Mouse (Mus musculus) embryo, embryonic 9.5 days (tissue): ENCODE results near the gene Zfyve21.

Experiments
- DNase-seq: peaks from one replicate; pipeline ENCODE4 v3.0.0-alpha.2; 2017; ENCODE audit errors: extremely low spot score

Zfyve21 gene

DNA sequence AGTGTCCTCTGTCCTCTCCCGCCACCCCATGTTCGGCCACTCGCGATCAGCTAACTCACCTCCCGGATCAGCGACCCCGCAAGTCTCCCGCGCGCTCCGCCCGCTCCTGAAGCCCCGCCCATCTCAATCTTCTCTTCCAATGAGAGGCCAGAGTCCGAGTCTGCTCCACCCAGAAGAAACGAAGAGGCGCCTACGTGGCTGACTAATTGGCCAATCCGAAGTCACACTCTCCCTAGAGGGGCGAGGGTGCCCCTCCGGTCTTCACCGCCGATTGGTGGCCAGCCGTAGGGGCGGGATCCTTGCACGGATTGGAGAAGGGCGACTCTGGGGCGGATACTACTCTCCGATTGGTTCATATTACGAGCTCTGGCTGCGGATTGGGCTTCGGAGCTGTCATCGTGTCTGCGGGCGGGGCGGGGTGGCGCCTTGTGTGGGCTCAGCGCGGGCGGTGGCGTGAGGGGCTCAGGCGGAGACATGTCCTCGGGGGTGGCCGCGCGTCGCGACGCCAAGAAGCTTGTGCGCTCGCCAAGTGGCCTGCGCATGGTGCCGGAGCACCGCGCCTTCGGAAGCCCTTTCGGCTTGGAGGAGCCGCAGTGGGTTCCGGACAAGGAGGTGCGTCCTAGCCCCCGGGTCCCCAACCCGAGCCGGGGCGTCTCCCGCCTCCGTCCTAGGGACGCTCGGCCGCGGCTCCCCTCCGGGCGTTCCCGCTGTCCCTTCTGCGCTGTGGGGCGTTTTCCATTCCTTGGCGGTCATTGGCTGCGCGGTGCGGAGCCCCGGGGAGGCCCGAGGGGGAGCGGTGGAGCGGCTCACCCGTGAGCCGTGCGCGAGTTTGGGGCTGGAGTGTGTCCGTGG, at the start of gene Zfyve21, which contains the start of gene Xrcc3:
Zfyve21 (plus strand) TSS at position 405 of the 852 bp plus-strand sequence.
Xrcc3 (minus strand) TSS at position 108 of the 852 bp plus-strand sequence.
- DNase-seq, result peak; percentile 98

DNA sequence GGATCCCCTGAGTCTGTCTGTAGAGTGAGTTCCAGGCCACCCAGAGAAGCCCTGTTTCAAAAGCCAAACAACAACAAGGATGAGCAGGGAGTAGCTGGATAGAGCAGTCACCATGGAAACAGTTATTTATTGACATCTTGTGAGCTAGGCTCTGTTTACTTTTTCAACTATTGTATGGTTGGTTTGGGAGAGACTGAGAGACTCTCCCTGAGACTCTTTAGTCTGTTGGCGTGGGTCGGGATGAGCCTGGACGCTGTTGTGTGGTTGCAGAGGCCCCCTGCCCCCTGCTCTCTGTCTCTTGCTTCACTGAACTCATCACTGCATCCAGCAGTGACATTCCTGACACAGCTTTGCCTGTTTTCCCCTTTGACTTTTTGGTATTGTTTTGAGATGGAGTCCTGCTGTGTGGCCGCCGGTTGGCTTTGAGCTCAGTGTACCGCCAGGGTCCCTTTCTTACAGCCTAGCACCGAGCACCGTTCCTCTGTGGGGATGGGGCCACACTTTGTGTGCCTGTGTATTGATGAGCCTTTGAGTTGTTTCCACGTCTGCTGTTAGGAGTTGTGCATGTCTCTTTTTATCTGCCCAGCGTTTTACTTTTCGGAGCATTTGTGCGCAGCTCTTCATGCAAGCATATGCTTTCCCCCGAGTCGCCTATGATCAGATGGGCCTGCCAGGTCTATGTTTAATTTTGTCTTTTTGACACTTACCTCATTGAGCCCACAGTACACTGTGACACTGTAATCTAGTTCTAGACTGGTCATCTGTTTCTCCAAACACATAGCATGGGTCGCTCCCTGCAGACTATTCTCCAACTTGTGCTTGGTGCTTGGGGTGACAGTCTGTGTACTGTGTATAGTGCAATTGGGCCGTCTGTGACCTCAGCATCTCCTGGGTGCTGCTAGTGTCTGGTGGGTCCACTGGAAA, 47.4 kb upstream of the Zfyve21 start:
- DNase-seq, result peak; percentile 74

DNA sequence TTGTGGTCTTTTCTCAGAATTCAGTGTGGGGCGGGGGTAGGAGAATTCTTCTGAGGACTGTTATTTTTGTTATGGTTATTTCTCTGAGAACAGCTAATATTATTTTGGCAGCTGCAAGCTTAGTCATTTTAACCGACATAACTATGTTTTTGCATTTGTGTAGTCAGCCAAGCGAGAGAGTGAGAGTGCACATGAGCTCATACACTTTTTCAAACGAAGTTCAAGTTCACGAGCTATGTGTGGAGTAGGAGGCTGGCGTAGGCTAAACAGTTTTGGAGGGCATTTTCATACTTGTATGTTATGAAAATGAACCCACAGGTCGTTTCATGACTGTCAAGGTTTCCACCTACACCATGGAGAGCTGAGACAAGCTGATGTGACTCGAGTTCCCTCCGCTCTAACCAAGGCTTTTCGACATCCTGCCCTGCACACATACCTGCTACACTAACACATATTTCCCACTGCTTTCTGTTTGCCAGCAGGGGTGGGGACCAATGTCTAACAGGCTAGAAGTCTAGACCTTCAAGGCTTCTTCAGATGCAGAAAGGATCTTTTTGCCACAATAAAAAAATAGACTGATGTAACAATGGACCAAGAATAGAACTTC, 45.5 kb upstream of the Zfyve21 start:
- no peak for DNase-seq

DNA sequence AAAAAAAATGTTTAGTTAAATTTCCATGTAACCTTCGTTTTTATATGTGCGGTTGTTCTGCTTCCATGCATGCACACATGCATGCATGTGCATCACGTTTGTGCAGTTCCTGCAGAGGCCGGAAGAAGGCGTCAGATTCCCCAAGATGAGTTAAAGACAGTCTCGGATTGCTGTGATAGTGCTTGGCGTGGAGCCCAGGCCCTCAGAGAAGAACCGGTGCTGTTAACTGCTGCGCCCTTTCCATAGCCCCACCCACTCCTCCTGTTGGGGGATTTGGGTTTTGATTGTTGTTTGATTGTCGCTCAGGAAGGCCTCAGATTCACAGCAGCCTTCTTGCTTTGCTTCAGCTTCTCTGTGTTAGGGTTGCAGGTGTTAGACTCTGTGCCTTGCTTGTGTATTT, 44.7 kb upstream of the Zfyve21 start:
- no peak for DNase-seq

DNA sequence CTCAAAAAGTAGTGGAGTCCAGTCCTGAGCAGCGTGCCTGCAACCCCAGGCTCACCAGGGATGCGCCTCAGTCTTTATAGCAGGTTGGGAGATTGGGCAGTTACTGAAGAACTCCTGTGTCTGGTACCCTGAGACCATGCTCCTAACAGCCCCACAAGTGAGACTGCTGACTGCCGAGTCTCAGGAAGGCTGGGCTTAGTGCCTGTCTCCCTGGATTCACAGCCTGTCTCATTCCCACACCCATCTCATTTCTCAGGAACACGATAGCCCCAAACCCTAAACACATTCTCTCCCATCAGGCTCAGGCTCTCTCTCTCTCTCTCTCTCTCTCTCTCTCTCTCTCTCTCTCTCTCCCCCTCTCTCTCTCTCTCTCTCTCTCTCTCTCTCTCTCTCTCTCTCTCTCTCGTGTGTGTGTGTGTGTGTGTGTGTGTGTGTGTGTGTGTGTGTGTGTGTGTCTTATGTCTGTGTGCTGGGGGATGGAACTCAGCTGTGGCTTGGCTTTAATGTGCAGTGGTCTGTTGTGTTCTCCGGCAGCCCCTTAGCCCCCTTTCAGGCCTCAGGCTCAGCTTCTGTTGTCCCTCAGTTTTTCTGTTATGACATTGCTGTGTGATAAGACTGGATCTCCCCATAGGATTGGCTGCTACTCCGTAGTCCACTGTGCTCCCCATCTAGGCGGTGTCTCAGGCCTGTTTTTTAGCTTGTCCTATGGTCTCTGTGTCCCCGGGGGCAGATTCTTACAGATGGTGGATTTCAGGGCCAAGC, 44.0 kb upstream of the Zfyve21 start:
- DNase-seq, result no peak

- DNase-seq, result no peak
These were observed 43.3 kb upstream of the Zfyve21 start for GRCm38 (mm10) chr12:111770651-111771050.

DNA sequence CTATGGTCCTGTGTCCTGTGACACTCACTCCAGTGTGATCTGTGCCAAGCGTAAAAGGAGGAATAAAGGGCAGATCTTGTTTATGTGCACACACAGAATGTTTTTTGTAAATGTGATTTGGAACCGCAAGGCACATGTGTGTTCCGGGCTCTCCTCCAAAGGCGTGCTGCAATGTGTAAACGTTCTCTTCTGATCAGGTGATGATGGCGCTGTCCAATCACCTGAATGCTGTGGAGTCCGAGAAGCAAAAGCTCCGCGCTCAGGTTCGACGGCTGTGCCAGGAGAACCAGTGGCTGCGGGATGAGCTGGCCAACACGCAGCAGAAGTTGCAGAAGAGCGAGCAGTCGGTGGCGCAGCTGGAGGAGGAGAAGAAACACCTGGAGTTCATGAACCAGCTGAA, 39.8 kb upstream of the Zfyve21 start:
- DNase-seq, result no peak

- DNase-seq, result no peak
These were observed 39.1 kb upstream of the Zfyve21 start for GRCm38 (mm10) chr12:111774845-111775244.

- DNase-seq, result no peak
These were observed 36.1 kb upstream of the Zfyve21 start for GRCm38 (mm10) chr12:111777919-111778318.

GRCm38 (mm10) chr12:111779544-111779943, 34.4 kb upstream of the Zfyve21 start:
- DNase-seq, result no peak

- no peak for DNase-seq
These were observed 28.8 kb upstream of the Zfyve21 start for GRCm38 (mm10) chr12:111785174-111785573.

- DNase-seq, result no peak
These were observed 27.0 kb upstream of the Zfyve21 start for GRCm38 (mm10) chr12:111787015-111787414.

DNA sequence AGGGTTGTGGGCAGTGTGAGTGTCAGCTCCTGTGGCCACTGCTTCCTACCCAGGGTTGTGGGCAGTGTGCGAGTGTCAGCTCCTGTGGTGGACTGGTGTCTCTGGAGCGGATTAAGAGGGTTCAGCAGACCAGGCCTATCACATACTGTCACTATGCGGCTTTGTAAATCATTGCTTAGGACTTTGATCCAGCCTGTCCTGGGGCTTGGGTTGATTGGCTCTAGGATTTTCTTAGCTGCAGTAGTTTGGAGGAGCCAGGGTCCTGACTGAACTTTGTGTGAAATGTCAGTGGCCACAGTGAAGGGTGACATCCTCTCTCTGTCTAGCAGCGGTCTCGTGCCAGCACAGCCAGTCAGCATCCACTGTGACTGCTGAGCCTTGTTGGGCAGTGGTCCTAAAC, 23.9 kb upstream of the Zfyve21 start:
- no peak for DNase-seq

GRCm38 (mm10) chr12:111790631-111791030, 23.3 kb upstream of the Zfyve21 start:
- DNase-seq, result no peak

DNA sequence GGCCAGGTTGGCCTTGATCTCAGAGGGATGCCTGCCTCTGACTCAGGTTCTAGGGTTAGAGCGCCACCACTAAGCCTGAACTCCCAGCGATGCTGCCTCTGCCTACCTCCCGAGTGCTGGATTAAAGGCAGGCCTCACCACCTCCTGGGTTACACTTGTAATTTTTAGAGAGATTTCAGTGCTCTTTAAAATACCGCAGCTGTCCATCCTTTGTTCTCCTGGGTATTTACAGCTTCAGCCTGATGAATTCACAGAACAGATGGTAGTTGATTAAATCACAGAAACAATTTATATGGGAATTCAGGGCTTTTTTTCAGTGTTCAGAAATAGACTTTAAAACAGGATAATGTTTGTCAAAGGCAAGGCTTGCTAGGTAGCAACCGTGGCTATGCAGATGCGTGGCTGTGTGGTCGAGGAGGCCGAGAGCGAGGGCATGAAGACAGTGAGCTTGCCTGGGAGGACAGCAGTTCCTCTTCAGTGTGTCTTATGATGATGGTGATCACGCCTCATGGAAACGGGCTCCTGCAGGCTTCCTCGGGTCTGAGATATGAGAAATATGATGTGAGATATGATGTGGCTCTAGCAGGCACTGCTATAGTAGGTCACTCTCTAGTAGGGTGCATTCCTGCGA, 22.4 kb upstream of the Zfyve21 start:
- DNase-seq, result no peak

DNA sequence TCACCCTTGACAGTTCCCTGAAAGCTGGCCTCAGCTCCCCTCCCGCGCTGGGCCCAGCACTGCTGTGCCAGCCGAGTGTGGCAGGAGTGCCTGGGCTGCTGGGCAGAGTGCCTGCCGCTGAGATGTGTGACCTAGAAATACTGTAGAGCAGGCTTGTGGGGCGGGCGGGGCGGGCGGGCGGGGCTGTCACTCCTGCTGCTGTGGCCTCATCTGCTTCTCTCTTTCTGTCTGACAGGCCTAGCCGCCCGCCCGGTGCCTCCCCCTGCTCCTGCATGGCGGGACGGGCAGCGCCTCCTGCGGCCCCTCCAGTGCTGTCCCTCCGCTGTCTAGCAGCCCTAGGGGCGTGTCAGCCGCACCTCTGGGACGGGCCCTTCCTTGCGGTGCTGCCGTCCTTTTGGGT, 19.9 kb upstream of the Zfyve21 start:
- no peak for DNase-seq

- DNase-seq, result no peak
These were observed 19.3 kb upstream of the Zfyve21 start for GRCm38 (mm10) chr12:111794526-111795179.

DNA sequence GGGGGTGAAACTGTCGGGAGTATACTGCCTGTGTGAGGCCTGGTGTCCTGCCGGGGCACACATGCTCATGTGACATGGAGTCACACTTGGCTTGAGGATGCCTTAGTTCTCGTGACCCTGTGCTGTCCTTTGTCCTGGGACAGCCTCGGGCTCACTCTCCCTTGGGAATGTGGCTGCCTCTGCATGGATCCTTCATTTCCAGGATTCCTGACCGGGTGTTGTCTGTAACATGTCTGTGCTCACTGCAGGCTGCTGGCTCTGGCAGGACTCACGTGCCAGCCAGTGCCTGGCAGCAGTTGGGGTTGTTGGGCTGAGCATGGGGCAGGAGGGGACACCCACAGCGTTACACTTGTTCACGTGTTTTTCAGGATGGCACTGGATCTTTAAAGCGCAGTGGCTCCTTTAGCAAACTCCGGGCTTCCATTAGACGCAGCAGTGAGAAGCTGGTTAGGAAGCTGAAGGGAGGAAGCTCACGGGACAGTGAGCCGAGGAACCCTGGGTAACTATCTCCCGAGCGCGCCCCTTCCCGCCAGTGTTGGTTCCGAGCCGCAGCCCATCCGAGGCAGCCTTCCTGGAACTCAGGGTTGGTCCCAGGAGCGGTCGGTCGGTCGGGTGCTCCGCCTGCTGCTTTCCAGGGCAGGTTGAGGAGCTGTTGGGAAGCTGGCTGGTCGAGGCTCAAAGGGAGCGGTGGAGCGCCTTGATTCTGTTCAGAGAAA, 18.6 kb upstream of the Zfyve21 start:
- no peak for DNase-seq

GRCm38 (mm10) chr12:111797251-111797650, 16.7 kb upstream of the Zfyve21 start:
- DNase-seq, result no peak

GRCm38 (mm10) chr12:111798493-111798892, 15.5 kb upstream of the Zfyve21 start:
- DNase-seq, result no peak
